26 mouse cellular contexts compared by ENCODE assay signal in genomic region chr11:63151857-63152256, GRCm38 (mm10). TPM values are rescaled to one million over a fixed set of nuclear protein-coding genes. Genes with fewer than 3 reads are reported as not detected.
DNase-seq lines count a peak whose midpoint lies in the region; ATAC-seq and TF ChIP-seq lines count a peak whose summit lies in the region.
"Had no signal": no experiment of that assay in that cellular context is flagged by ENCODE, and none has a peak within 500 bp of the region (broad histone marks: within the 10 kb centered on the region; RNA-seq: fewer than 3 reads in every experiment).

No protein-coding gene starts in this region.

- no peak for TF ChIP-seq CTCF in lung, postnatal 0 days (IDR thresholded peaks at IDR 0.05)
- TF ChIP-seq CTCF in CH12.LX (conservative IDR thresholded peaks at IDR 0.05 in 1 of 2, IDR thresholded peaks at IDR 0.05 in 1 of 2; ENCODE audit: low read depth in 2 of 2, low read length in 2 of 2): no peak

- H3K27ac ChIP-seq in lung, postnatal 0 days (ENCODE audit: low read length): no peak overlapping the region
- H3K27ac ChIP-seq in CH12.LX (ENCODE audit: insufficient read depth, low read depth): peak overlapping the region; percentile 22; the same call in 1 of the 2 replicates
- peak overlapping the region; percentile 47; the same call in 1 of the 2 replicates for H3K27ac ChIP-seq in brown adipose tissue, adult 24 weeks (replicated peaks; ENCODE audit: low read depth, low read length)
- H3K27ac ChIP-seq in kidney, embryonic 15.5 days: no peak overlapping the region
- H3K27ac ChIP-seq: embryonic facial prominence, embryonic 13.5 days; embryonic facial prominence, embryonic 15.5 days; forebrain, embryonic 10.5 days; forebrain, embryonic 12.5 days had no signal

- peak; percentile 61 for TF ChIP-seq EP300 in lung, postnatal 0 days (IDR thresholded peaks at IDR 0.05)
- TF ChIP-seq EP300 in CH12.LX (IDR thresholded peaks at IDR 0.05; ENCODE audit: low read length): peak; percentile 86

- no peak for TF ChIP-seq POLR2A in CH12.LX (IDR thresholded peaks at IDR 0.05; ENCODE audit: low read depth, low read length)

- ATAC-seq in lung, postnatal 0 days: no peak
- ATAC-seq in kidney, embryonic 15.5 days (replicated peaks; ENCODE audit: low FRiP score): no peak
- ATAC-seq: CD4-positive, CD25-positive, alpha-beta regulatory T cell, adult 4 months; forebrain, embryonic 14.5 days; forebrain, embryonic 16.5 days had no signal

- in situ Hi-C loops in CH12.LX (cut with MboI; ENCODE audit: low pct_ligation_motif_present, low pct_unique_long_range_greater_than_20kb, low sequenced_read_pairs): no loop called here

- H3K27me3 ChIP-seq in lung, postnatal 0 days (replicated peaks; ENCODE audit: insufficient read depth, low read length): no peaks in the 10 kb centered on the region
- H3K27me3 ChIP-seq in CH12.LX (replicated peaks): no peaks in the 10 kb centered on the region
- H3K27me3 ChIP-seq in kidney, embryonic 15.5 days: no peaks in the 10 kb centered on the region
- H3K27me3 ChIP-seq: embryonic facial prominence, embryonic 13.5 days; embryonic facial prominence, embryonic 15.5 days; forebrain, embryonic 12.5 days had no signal

- dilution Hi-C loops in CH12.LX (cut with MboI; ENCODE audit: extremely low pct_ligation_motif_present, extremely low pct_unique_long_range_greater_than_20kb, low sequenced_read_pairs): no loop called here

- H3K9me3 ChIP-seq in lung, postnatal 0 days (ENCODE audit: low read length): no peaks in the 10 kb centered on the region
- no peaks in the 10 kb centered on the region for H3K9me3 ChIP-seq in CH12.LX (replicated peaks; ENCODE audit: low read length)
- no peaks in the 10 kb centered on the region for H3K9me3 ChIP-seq in kidney, embryonic 15.5 days (replicated peaks)
- H3K9me3 ChIP-seq: embryonic facial prominence, embryonic 13.5 days; embryonic facial prominence, embryonic 15.5 days; forebrain, embryonic 10.5 days; forebrain, embryonic 12.5 days had no signal

- TF ChIP-seq RAD21 in CH12.LX (IDR thresholded peaks at IDR 0.05; ENCODE audit: low read depth, low read length): no peak

- no peak overlapping the region for H3K9ac ChIP-seq in lung, postnatal 0 days (replicated peaks; ENCODE audit: low read depth)
- peak overlapping the region; percentile 1; the same call in 1 of the 2 replicates for H3K9ac ChIP-seq in CH12.LX (ENCODE audit: insufficient read depth, low read depth)
- no peak overlapping the region for H3K9ac ChIP-seq in kidney, embryonic 15.5 days
- H3K9ac ChIP-seq: embryonic facial prominence, embryonic 13.5 days; embryonic facial prominence, embryonic 15.5 days; forebrain, embryonic 12.5 days had no signal

- WGBS in lung, postnatal 0 days: 46% methylated on average over 5 of the region's 5 CpGs
- WGBS in kidney, embryonic 15.5 days: 78% methylated on average over 5 of the region's 5 CpGs

- H3K4me2 ChIP-seq in lung, postnatal 0 days (replicated peaks; ENCODE audit: low read depth, low read length): no peak overlapping the region
- peak overlapping the region; percentile 7; the same call in 1 of the 2 replicates for H3K4me2 ChIP-seq in CH12.LX (ENCODE audit: insufficient read depth, low read depth, poor library complexity, severe bottlenecking)
- H3K4me2 ChIP-seq in kidney, embryonic 15.5 days: no peak overlapping the region
- H3K4me2 ChIP-seq: embryonic facial prominence, embryonic 13.5 days; embryonic facial prominence, embryonic 15.5 days; forebrain, embryonic 12.5 days had no signal

- H3K4me1 ChIP-seq in lung, postnatal 0 days (ENCODE audit: insufficient read depth, low read depth, low read length): no peaks in the 10 kb centered on the region
- H3K4me1 ChIP-seq in CH12.LX (ENCODE audit: control insufficient read depth in 1 of 2, insufficient read depth in 2 of 2): peaks cover 6 to 39% of the 10 kb centered on the region in 2 experiments; a peak in 3 of 4 replicates
- no peaks in the 10 kb centered on the region for H3K4me1 ChIP-seq in brown adipose tissue, adult 24 weeks (ENCODE audit: control insufficient read depth, insufficient read depth, insufficient read length, low read length)
- no peaks in the 10 kb centered on the region for H3K4me1 ChIP-seq in kidney, embryonic 15.5 days
- H3K4me1 ChIP-seq: embryonic facial prominence, embryonic 13.5 days; embryonic facial prominence, embryonic 15.5 days; forebrain, embryonic 10.5 days; forebrain, embryonic 12.5 days had no signal

- peaks cover 32% of the 10 kb centered on the region for H3K36me3 ChIP-seq in lung, postnatal 0 days (ENCODE audit: insufficient read depth, low read length)
- no peaks in the 10 kb centered on the region for H3K36me3 ChIP-seq in CH12.LX (replicated peaks in 1 of 2; ENCODE audit: control insufficient read depth in 1 of 2, insufficient read depth in 1 of 2, low read length in 1 of 2)
- H3K36me3 ChIP-seq in kidney, embryonic 15.5 days: peaks cover 47% of the 10 kb centered on the region
- H3K36me3 ChIP-seq: forebrain, embryonic 10.5 days; forebrain, embryonic 12.5 days had no signal

- no peak overlapping the region for H3K4me3 ChIP-seq in lung, postnatal 0 days (ENCODE audit: low read depth, low read length)
- H3K4me3 ChIP-seq in CH12.LX (replicated peaks in 1 of 3; ENCODE audit: low read depth in 2 of 3, low read length in 2 of 3, poor library complexity in 1 of 3): no peak overlapping the region
- no peak overlapping the region for H3K4me3 ChIP-seq in brown adipose tissue, adult 24 weeks (ENCODE audit: insufficient read depth, low read depth, low read length)
- H3K4me3 ChIP-seq in kidney, embryonic 15.5 days (replicated peaks): no peak overlapping the region
- H3K4me3 ChIP-seq: embryonic facial prominence, embryonic 13.5 days; embryonic facial prominence, embryonic 15.5 days; erythroblast, embryonic 14.5 days; forebrain, embryonic 10.5 days; forebrain, embryonic 12.5 days had no signal

- H3K79me2 ChIP-seq in CH12.LX (replicated peaks; ENCODE audit: control insufficient read depth, extremely low read depth, insufficient read depth, poor library complexity, severe bottlenecking): no peaks in the 10 kb centered on the region

- DNase-seq in lung, postnatal 0 days (ENCODE audit: low spot score): peak; percentile 48
- DNase-seq in lung, adult 18-20 months: no peak
- DNase-seq in CH12.LX (ENCODE audit: extremely low read depth): peak; percentile 27
- DNase-seq: adrenal gland, adult 2 months; adrenal gland, postnatal 10 days; adrenal gland, postnatal 25 days; B cell, adult 2 months; cerebellum, adult 11 months; cerebellum, adult 18-20 months; cerebellum, adult 8-10 months; cerebellum, adult 9-11 months; cerebellum, postnatal 14 days; cerebellum, postnatal 36 days; embryo, embryonic 11 days had no signal

TF ChIP-seq in CH12.LX, 34 proteins besides CTCF, POLR2A, EP300 and RAD21 (continues in another document):
- TF ChIP-seq UBTF (IDR thresholded peaks at IDR 0.05; ENCODE audit: low read depth, low read length) (no peak), NRF1 (IDR thresholded peaks at IDR 0.05; ENCODE audit: low read depth, low read length) (no peak), MAX (IDR thresholded peaks at IDR 0.05; ENCODE audit: low read length) (peak; percentile 75), SMC3 (IDR thresholded peaks at IDR 0.05; ENCODE audit: low read depth, low read length) (no peak), MAZ (IDR thresholded peaks at IDR 0.05; ENCODE audit: low read depth, low read length) (no peak), NELFE (IDR thresholded peaks at IDR 0.05; ENCODE audit: low read depth, low read length) (peak; percentile 17; the same call in 1 of the 2 replicates), BHLHE40 (IDR thresholded peaks at IDR 0.05; ENCODE audit: low read depth, low read length) (peak; percentile 74), TCF12 (IDR thresholded peaks at IDR 0.05; ENCODE audit: low read depth, low read length) (no peak), ETS1 (conservative IDR thresholded peaks at IDR 0.05; ENCODE audit: low read depth, low read length) (peak; percentile 65), IRF4 (IDR thresholded peaks at IDR 0.05; ENCODE audit: low read depth, low read length) (peak; percentile 89), MYC (IDR thresholded peaks at IDR 0.05; ENCODE audit: low read depth, low read length) (0 out of 2 replicates have a peak, but pooled peaks have one; percentile 32), ZMIZ1 (IDR thresholded peaks at IDR 0.05; ENCODE audit: low read depth, low read length) (no peak), MEF2A (IDR thresholded peaks at IDR 0.05; ENCODE audit: borderline replicate concordance, low read depth, low read length) (peak; percentile 43; the same call in 1 of the 2 replicates), PAX5 (IDR thresholded peaks at IDR 0.05; ENCODE audit: low read length) (no peak), E2F4 (IDR thresholded peaks at IDR 0.05; ENCODE audit: insufficient replicate concordance, low read depth, low read length) (no peak), CHD2 (IDR thresholded peaks at IDR 0.05; ENCODE audit: low read length) (0 out of 2 replicates have a peak, but pooled peaks have one; percentile 33), ZC3H11A (IDR thresholded peaks at IDR 0.05; ENCODE audit: low read depth, low read length) (no peak), ZKSCAN1 (IDR thresholded peaks at IDR 0.05; ENCODE audit: borderline replicate concordance, low read depth, low read length) (no peak), KAT2A (IDR thresholded peaks at IDR 0.05; ENCODE audit: insufficient replicate concordance, low read length) (0 out of 2 replicates have a peak, but pooled peaks have one; percentile 38), MXI1 (IDR thresholded peaks at IDR 0.05; ENCODE audit: low read depth, low read length) (peak; percentile 33; the same call in 1 of the 2 replicates), MAFK (IDR thresholded peaks at IDR 0.05; ENCODE audit: insufficient replicate concordance, low read length) (peak; percentile 48; the same call in 1 of the 2 replicates), GABPA (IDR thresholded peaks at IDR 0.05; ENCODE audit: insufficient replicate concordance, low read depth, low read length) (no peak), JUND (conservative IDR thresholded peaks at IDR 0.05; ENCODE audit: low read depth, low read length) (0 out of 2 replicates have a peak, but pooled peaks have one; percentile 31), ELF1 (IDR thresholded peaks at IDR 0.05; ENCODE audit: low read depth, low read length) (no peak; the same call in 1 of the 2 replicates), SIN3A (IDR thresholded peaks at IDR 0.05; ENCODE audit: low read length) (peak; percentile 68; the same call in 1 of the 2 replicates)

RNA-seq across cellular contexts. Expression of gene Pmp22, which starts 23.1 kb away (rescaled TPM):
- 523 and 539 TPM in 2 replicates for polyA plus RNA-seq in lung, postnatal 0 days (2015; fragmentation: Nextera tagmentation; extraction: Ambion mirVana)
- total RNA-seq in CH12.LX (2012; rRNA removed) (not detected in 2 replicates), CH12.LX (2014; rRNA removed) (not detected in 2 replicates)
- 0.22 TPM in 1 of 2 replicates, not detected in the other for polyA plus RNA-seq in CH12.LX (2012; ENCODE audit: insufficient read length, low read depth)
- 51.2 and 71.0 TPM in 2 replicates for polyA plus RNA-seq in brown adipose tissue, adult 24 weeks (2012; ENCODE audit: insufficient read depth, insufficient read length, missing spikeins)
- polyA plus RNA-seq in kidney, embryonic 15.5 days (2015; fragmentation: Nextera tagmentation; extraction: Ambion mirVana): 96.7 and 115 TPM in 2 replicates
- total RNA-seq: common myeloid progenitor, adult 5-6 weeks; MEL had no signal
- polyA plus RNA-seq: CD4-positive, CD25-positive, alpha-beta regulatory T cell, adult 4 months had no signal

Comparison
In these comparisons a context has a peak if more than half of its experiments do, and no peak if none do; other contexts are left out.
1. DNase-seq: peak in lung, postnatal 0 days (single experiment) and CH12.LX (single experiment); none in lung, adult 18-20 months (0 of 2).
2. H3K27ac ChIP-seq: peak in CH12.LX (single experiment) and brown adipose tissue, adult 24 weeks (single experiment); none in lung, postnatal 0 days (single experiment) and kidney, embryonic 15.5 days (single experiment).
3. RNA of gene Pmp22, which starts 23.1 kb away (polyA plus RNA-seq): 523 to 539 TPM in lung, postnatal 0 days, 96.7 to 115 TPM in kidney, embryonic 15.5 days and 51.2 to 71.0 TPM in brown adipose tissue, adult 24 weeks; 0.22 TPM in CH12.LX; every median in the first group is over 10 times any median in the second.